Mouse (Mus musculus): ENCODE measurements around the gene Hist3h2a.

GRCm38 (mm10) chr11:58969659-58970058, 15.2 kb downstream of the Hist3h2a start:
- TF ChIP-seq CTCF (IDR thresholded peaks at IDR 0.05; ENCODE audit: low read depth, low read length) (no peak), POLR2A (IDR thresholded peaks at IDR 0.05; ENCODE audit: insufficient read depth, low read length) (no peak), EP300 (IDR thresholded peaks at IDR 0.05; ENCODE audit: insufficient read depth, low read depth, low read length) (no peak)

Measured in ES-Bruce4 (cell line).